Mouse (Mus musculus) R1 (cell line): Measurements from ENCODE around the gene Hspa4.
"Not testable (repeated sequence)": the region's sequence is repeated elsewhere in the genome, so short reads cannot be mapped to it uniquely, and the experiment has no call there.

ENCODE experiments used
- DNase-seq: peaks from one replicate; pipeline ENCODE4 v3.0.0-alpha.2; 2018; ENCODE audit warnings: low read depth, low spot score

The Hspa4 gene

DNA sequence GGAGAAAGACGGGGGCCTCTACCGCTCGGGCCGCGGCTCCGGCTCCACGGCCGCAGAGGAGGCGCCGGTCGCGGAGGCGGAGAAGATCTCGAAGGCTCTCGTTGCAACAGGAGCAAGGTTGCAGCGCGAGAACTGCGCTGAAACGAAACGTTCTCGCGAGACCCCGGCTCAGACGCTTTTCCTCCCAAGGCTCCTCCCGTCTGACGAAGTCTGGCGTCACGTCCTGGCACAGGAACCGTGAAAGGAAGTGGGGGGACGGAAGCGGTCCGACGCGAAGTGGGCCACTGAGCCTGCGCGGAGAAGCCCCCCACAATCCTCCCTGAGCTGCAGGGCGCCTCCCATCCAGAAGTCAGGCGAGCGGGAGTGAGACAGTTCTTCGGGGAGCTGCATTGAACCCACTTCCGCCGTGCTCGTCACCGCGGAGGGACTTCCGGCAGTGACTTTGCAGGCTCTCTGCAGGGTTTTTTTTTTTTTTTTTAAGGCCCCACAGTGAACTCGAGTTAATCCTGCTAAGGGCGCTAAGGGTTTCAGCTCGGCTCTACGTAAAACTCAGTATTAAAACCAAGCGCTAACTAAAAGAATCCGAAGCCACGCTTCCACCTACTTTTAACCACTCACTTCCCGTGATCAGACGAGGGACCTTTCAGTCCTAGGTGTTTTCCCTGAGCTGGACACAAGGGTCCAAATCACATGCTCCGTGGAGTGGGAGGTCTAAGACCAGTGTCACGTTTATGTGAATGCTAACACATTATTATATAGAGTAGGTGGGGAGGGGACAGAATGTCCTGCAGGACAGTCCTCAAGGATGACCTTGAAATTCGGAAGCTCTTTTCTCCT lies at the start of gene Hspa4:
TSS of gene Hspa4 (minus strand) at position 128 of the 837 bp plus-strand sequence.
- peak; percentile 100 for DNase-seq

DNA sequence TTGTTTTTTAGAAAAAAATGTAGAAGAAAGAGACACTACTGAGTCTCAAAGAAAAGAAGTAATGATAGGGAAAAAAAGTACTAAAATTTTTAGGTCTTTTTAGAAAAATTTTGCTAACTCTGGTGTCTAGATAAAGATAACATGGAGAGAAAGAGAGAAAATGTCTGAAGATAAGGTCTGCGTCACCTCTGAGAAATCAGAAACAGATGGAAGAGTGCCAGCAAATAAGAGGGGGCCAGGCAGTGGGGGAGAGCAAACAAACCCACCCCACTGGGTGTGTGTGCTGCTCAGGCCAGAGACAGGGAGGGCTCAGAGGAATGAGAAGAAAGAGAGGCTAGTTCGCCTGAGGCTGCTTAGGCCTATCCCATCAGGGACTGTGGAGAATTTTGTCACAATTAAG lies 45.5 kb upstream of the Hspa4 start:
- DNase-seq = no peak

DNA sequence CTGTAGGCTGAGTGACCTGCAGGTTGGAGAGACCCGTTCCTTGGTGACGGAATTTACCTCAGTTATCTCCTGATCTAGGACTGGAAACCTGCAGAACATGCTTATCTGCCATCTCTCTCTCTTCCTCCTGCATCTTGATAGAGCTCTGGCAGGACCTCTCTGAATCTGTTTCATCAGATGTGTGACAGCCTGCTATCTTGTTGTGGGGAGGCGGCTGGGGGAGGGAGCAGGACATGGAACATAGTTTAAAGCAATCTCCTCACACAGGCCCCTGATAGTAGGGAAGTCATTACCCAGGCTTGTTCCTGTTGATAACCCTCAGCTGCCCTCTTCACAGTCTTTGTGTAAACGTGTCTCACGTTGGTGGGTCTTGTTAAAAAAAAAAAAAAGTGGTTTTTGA lies 45.1 kb upstream of the Hspa4 start:
- DNase-seq = no peak

- DNase-seq = no peak
These were observed 42.5 kb upstream of the Hspa4 start for GRCm38 (mm10) chr11:53342711-53343110.

DNA sequence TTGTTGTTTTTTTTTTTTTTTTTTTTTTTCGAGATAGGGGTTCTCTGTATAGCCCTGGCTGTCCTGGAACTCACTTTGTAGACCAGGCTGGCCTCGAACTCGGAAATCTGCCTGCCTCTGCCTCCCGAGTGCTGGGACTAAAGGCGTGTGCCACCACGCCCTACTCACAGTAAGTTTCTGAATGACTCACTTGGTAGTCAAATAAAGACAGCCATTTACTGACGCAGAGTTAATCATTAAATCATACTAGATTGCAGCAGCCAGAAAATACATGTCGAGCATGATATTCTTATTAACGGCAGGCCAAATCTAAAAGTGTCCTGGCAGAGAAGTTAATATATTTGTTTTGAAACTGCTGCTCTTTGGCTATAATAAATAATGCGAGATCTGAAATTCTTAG lies 40.8 kb upstream of the Hspa4 start:
- DNase-seq = not testable (repeated sequence)

DNA sequence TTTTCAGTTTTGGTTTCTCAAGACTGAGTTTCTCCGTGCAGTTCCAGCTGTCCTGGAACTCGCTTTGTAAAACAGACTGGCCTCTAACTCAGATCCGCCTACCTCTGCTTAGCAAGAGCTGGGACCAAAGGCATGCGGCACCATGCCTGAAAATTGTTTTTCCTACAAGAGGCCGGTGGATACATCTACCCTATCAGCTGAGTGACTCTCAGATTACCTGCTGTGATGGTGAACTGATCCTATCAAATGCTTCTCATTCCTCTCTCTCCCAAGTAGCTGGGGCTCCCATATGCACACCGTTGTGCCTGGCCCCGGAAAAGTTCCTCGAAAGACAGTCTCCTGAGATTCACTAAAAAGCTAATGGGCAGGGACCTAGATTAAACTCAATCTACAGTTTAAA lies 37.4 kb upstream of the Hspa4 start:
- DNase-seq = peak; percentile 86

DNA sequence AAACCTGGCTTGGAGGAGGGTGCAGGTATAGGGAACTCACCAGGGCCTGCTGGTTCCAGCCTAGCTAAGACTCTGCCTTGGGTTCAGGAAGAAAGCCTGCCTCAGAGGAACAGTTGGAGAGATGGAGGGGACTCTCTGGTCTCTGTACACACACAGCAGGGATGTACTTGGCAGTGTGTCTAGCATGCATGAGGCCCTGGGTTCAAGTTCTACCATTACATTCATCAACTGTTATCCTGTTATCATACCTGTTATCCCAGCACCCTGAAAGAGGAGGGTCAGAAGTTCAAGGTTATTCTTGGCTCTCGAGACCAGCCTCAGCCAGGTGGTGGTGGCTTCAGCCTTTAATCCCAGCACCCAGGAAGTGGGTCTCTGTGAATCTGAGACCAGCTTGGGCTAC lies 36.7 kb upstream of the Hspa4 start:
- no peak for DNase-seq

DNA sequence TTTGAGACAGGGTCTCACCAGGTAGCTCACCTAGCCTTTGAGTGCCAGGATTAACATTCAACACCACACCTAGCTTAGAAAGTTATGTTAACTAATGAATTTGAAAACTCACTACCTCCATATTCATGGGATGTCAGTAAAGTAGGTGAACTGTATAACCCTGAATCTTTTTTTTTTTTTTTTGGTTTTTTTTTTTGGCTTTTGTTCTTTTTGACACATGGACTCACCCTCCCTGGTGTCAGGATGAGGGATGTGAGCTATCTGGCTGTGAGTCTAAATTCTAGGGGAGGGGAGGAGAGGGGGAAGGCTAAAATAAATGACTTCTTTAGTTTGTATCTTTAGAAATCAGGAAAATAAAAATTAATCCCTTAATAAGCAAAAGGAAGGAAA lies 35.9 kb upstream of the Hspa4 start:
- DNase-seq = no peak

DNA sequence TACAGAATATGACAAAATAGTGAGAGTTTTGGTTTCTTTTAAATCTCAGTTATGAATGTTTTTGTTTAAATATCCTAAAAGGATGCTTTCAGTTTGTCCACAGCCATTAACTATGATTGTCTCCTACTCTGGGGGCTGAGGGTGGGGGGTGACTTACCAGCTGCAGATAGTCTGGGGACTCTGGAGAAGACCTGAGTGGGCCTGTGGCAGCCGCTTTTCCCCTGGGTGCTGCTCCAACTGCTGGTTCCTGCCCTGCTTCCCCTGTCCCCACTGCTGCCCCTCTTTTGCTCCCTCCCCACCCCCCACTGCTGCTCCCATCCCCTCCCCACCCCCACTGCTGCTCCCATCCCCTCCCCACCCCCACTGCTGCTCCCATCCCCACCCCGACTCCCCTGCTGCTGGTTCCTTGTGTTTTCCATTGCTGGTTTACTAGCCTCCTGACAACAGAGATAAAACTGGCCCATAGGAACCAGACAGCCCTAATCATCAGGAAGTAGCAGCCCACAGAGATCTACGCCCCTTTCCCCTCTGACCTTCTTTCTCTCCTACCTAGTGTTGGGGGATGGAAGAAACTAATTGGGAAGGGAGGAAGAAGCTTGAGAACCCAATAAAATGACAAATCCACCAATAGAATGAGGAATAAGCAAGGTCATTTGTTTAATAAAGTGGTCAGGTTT lies 35.4 kb upstream of the Hspa4 start:
- DNase-seq = peak; percentile 99

GRCm38 (mm10) chr11:53332076-53332680 lies 31.9 kb upstream of the Hspa4 start:
- no peak for DNase-seq

DNA sequence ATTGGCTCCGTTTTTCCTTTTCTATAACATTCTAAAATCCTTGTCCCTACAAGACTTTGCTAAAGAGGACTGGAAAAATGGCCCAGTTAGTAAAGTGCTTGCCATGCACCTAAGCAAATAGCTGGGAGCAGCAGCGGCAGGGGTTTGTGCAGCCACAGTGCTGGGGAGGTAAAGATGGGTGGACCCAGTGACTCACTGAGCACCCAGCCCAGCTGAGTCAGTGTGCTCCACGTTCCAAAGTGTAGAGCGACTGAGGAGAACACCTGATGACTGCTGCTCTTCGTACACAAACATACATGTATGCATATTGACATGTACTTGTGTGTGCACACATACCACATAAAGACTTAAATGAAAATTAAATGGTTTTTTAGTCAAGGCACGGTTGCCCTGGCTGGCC lies 30.9 kb upstream of the Hspa4 start:
- DNase-seq = no peak

DNA sequence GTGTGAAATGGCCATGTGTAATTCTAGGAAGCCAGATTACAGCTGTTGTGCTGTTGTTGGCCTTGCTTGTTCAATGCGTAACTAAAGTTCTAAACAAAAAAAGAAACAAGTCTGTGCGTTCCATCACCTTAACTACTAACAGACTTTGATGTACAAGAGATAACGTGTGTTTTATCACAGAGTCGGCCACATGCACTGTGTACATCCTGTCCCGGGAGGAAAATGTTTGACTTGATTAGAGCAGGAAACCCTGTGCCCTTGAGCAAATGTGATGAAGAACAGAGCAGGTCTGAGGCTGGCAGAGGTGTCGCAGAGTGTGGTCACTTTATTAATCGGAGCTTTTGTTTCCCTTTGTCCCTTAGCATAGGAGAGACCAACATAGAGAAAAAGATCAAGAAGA lies 30.1 kb upstream of the Hspa4 start:
- DNase-seq = no peak

- DNase-seq = peak; percentile 94
These were observed 24.3 kb upstream of the Hspa4 start, which contains the start of gene Zcchc10 for GRCm38 (mm10) chr11:53324512-53324968. Gene Zcchc10 (plus strand): TSS chr11:53324679.

- DNase-seq = not testable (repeated sequence)
These were observed 19.6 kb upstream of the Hspa4 start for GRCm38 (mm10) chr11:53319867-53320266.

DNA sequence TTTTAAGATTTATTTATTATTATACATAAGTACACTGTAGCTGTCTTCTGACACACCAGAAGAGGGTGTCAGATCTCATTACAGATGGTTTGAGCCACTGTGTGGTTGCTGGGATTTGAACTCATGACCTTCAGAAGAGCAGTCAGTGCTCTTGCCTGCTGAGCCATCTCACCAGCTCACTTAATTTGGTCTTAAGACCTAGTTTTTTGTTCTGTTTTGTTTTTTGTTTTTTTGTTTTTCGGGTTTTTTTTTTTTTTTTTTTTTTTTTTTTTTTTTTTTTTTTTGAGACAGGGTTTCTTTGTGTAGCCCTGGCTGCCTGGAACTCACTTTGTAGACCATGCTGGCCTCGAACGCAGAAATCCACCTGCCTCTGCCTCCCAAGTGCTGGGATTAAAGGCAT lies 18.3 kb upstream of the Hspa4 start:
- not testable (repeated sequence) for DNase-seq

GRCm38 (mm10) chr11:53318041-53318440 lies 17.8 kb upstream of the Hspa4 start:
- DNase-seq = peak; percentile 92

DNA sequence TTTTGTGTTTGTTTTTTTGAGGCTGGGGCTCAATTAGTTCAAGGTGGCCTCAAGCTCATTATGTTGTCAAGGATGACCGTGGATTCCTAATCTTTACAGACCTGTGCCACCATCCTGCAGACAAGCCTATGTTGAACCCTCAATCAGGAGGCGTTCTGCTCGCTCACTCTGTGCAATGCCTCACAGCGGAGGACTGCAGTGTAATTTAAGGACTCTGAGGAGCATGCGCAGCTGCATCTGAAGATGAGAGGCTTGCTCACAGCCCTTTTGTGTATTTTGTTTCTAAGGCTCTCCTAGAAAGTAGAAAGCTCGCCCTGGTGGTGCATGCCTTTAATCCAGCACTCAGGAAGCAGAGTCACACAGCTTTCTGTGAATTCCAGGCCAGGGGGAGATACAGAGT lies 16.7 kb upstream of the Hspa4 start:
- DNase-seq = peak; percentile 74

DNA sequence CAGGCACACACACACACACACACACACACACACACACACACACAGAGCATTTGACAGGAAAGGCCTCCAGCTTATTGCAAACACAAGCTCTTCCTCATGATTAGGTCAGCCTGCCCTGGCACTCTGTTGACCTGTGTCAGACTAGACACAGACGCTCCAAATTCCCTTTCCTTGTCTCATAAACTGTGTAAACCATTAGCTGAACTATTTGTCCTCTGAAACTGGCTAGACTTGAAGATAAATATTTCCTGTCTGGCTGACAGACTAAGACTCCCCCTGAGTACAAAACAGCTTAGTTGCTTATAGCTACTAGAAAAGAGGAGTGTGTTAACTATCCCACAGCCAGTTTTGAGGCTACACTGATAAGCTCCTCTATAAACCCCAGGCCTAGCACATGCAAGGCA lies 14.5 kb upstream of the Hspa4 start:
- DNase-seq = no peak

- not testable (repeated sequence) for DNase-seq
These were observed 12.6 kb upstream of the Hspa4 start for GRCm38 (mm10) chr11:53312823-53313222.

DNA sequence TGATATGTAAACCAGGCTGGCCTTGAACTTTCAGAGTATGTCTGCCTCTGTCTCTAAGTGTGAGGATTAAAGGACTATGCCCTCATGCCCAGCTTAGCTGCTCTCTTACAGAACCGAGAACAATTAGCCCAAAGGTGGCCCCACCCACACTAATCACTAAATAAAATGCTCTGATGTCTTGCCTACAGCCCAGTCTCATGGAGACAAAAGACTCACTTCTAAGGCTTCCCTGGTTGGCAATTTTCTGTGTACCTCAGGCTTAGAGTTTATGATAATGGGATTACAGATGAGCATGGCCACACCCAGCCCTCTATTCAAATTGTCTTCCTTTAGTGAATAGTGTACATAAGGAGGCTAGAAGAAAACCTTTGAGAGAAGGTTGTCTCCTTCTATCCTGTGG lies 11.1 kb upstream of the Hspa4 start:
- DNase-seq = peak; percentile 77

DNA sequence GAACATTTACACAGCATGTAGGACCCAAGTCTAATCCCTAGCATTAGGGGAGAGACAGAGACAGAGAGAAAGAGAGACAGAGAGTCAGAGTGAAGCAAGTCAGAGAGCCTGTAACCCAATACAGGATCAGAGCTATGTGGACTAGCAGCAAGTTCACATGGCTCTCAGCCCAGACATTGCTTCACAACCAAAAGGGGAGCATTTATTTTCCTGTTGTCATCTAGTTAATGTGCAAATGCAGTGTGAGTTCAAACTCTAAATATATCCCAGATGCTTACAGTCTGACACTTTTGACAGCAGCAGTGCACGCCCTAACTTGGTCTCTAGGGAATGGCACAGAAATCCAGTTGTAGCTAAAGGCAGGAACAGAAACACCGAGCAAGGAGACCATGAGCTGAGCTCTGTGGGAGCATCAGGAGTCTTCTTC lies 8.6 kb upstream of the Hspa4 start:
- DNase-seq = no peak

DNA sequence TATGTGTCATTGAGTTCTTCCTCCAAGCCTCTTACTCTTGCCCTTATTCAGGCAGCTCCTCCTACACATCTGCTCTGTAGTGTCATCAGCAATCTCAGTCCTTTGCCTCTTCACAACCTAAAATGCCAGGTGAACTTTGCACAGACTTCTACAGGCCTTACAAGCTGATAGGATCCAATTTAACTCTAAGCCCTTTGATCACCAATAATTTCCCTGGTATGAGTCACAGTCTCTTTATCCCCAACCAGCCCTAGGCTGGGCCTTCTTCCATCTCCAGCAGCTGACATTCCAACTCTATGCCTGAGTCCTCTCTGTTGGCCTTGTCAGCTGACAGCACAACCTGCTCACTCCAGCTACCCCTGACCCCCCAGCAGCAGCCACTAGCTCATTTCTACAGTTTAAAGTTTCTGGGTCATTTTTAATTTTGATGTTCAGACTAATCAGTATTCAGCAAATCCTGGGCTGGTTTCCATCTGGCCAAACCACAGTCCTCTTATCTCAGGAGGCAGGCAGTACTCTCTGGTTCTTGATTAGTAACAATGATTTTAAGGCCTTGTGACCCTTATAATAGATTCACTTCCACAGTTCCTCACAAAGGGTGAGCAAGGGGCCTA lies 8.1 kb upstream of the Hspa4 start:
- DNase-seq = no peak
